Mouse (Mus musculus) liver, embryonic 14.5 days (tissue): ENCODE results near the gene Chtf18. TPM values are rescaled to one million over a fixed set of nuclear protein-coding genes. Genes with fewer than 3 reads are reported as not detected.

Source experiments
- ATAC-seq: fragments of 200-750 bp; cut with Nextera tagmentation; 2 replicates; pipeline ENCODE4 v1.8.0; 2017; ENCODE audit warnings: moderate number of reproducible peaks, mild to moderate bottlenecking, moderate library complexity; ENCODE audit not compliant: insufficient read depth
- DNase-seq, 3 experiments: peaks; one replicate each; pipeline ENCODE4 v3.0.0-alpha.2; 2012 to 2013; ENCODE audit warnings: low read depth in 3 of 3, low spot score in 3 of 3
- H3K27ac ChIP-seq: fragments of 300-500 bp; sonication (generic); 2 replicates; pipeline ENCODE4 v1.5.1; 2014; ENCODE audit warnings: moderate library complexity, mild to moderate bottlenecking, control low read depth, inconsistent platforms
- H3K27me3 ChIP-seq: fragments of 300-500 bp; sonication (generic); 2 replicates; pipeline ENCODE4 v1.6.1; 2014; ENCODE audit warnings: mild to moderate bottlenecking, low read length, moderate library complexity; ENCODE audit not compliant: control insufficient read depth, insufficient read depth
- H3K36me3 ChIP-seq: fragments of 300-500 bp; sonication (generic); replicated peaks from 2 replicates; pipeline ENCODE4 v1.6.1; 2014; ENCODE audit warnings: low read depth; ENCODE audit not compliant: control insufficient read depth, insufficient read depth
- H3K4me1 ChIP-seq, 2 experiments: fragments of 200-500 bp in 1 of 2; fragments of 300-500 bp in 1 of 2; sonication (generic) in 1 of 2; replicated peaks; 2 replicates each; pipeline ENCODE4 v1.6.1; 2012 to 2014; ENCODE audit warnings: antibody characterized with exemption in 1 of 2, inconsistent platforms in 1 of 2, low read length in 1 of 2; ENCODE audit not compliant: control insufficient read depth in 2 of 2, insufficient read depth in 2 of 2
- H3K4me2 ChIP-seq: fragments of 300-500 bp; sonication (generic); 2 replicates; pipeline ENCODE4 v1.6.1; 2014; ENCODE audit warnings: low read depth, mild to moderate bottlenecking, control low read depth, moderate library complexity
- H3K4me3 ChIP-seq, 2 experiments: fragments of 200-500 bp in 1 of 2; fragments of 300-500 bp in 1 of 2; sonication (generic) in 1 of 2; 2 replicates each; pipeline ENCODE4 v1.5.1; 2012 to 2014; ENCODE audit warnings: low read depth in 2 of 2, low read length in 2 of 2, mild to moderate bottlenecking in 2 of 2, control low read depth in 1 of 2, inconsistent platforms in 1 of 2, moderate library complexity in 1 of 2; ENCODE audit not compliant: insufficient read depth in 1 of 2
- H3K9ac ChIP-seq: fragments of 300-500 bp; sonication (generic); replicated peaks from 2 replicates; pipeline ENCODE4 v1.6.1; 2014; ENCODE audit warnings: mild to moderate bottlenecking, control low read depth, moderate library complexity
- H3K9me3 ChIP-seq: fragments of 300-500 bp; sonication (generic); 2 replicates; pipeline ENCODE4 v1.6.1; 2016; ENCODE audit warnings: low read length, mixed read lengths; ENCODE audit not compliant: control insufficient read depth
- CTCF ChIP-seq: IDR thresholded peaks from 2 replicates; pipeline ENCODE4 v1.5.1; 2016; ENCODE audit warnings: antibody characterized with exemption, low read depth, control low read depth
- EP300 ChIP-seq: IDR thresholded peaks from 2 replicates; pipeline ENCODE4 v1.6.1; 2016; ENCODE audit warnings: antibody characterized with exemption, low read depth
- WGBS: fragments of 180-500 bp; shearing (Covaris S2); extraction: QIAGEN DNeasy Blood & Tissue Kit; methylation state at CpG from one replicate; pipeline ENCODE4 v1.1.7; 2014; ENCODE audit not compliant: insufficient replicate concordance; 5-methylcytosine and 5-hydroxymethylcytosine counted together
- polyA plus RNA-seq, 2 experiments: library from polyadenylated mRNA; depleted of rRNA in 1 of 2; stranded (reverse) in 1 of 2; unstranded in 1 of 2; fragments of >200 nt; fragmentation: Nextera tagmentation in 1 of 2; extraction: Ambion mirVana in 1 of 2; gene quantifications; 2 replicates each; pipeline versions ENCODE4 v1.2.1 to v1.2.3; 2012 to 2014

Chtf18 gene
- polyA plus RNA-seq, 2 experiments: 12.4 to 19.6 TPM

GRCm38 (mm10) chr17:25696263-25696662 is 31.0 kb downstream of the Chtf18 start:
- no peaks in the 10 kb centered on the region for H3K36me3 ChIP-seq
- no peak for DNase-seq
- no peaks in the 10 kb centered on the region for H3K9me3 ChIP-seq
- H3K4me2 ChIP-seq: no peak overlapping the region
- no peaks in the 10 kb centered on the region for H3K4me1 ChIP-seq
- H3K9ac ChIP-seq: no peak overlapping the region
- no peaks in the 10 kb centered on the region for H3K27me3 ChIP-seq
- no peak for ATAC-seq
- H3K27ac ChIP-seq: no peak overlapping the region
- no peak for TF ChIP-seq EP300
- TF ChIP-seq CTCF: no peak
- no peak overlapping the region for H3K4me3 ChIP-seq
- 39% methylated on average over 1 of the region's 1 CpGs for WGBS

GRCm38 (mm10) chr17:25688922-25689321 is 38.3 kb downstream of the Chtf18 start:
- H3K27ac ChIP-seq: no peak overlapping the region
- no peak for TF ChIP-seq CTCF
- no peak for TF ChIP-seq EP300
- no peak for ATAC-seq

GRCm38 (mm10) chr17:25686323-25686722 is 40.9 kb downstream of the Chtf18 start:
- Histone ChIP-seq H3K9me3 (no peaks in the 10 kb centered on the region), H3K27ac (no peak overlapping the region), H3K4me3 (no peak overlapping the region), H3K27me3 (no peaks in the 10 kb centered on the region), H3K4me2 (no peak overlapping the region), H3K9ac (no peak overlapping the region), H3K4me1 (no peaks in the 10 kb centered on the region), H3K36me3 (no peaks in the 10 kb centered on the region)
- no peak for ATAC-seq
- WGBS: 28% methylated on average over 7 of the region's 7 CpGs
- TF ChIP-seq EP300: no peak
- peak; percentile 49; the same call in 1 of the 2 replicates for TF ChIP-seq CTCF
- DNase-seq: no peak

More at GRCm38 (mm10) chr17:25688922-25689321, 38.3 kb downstream of the Chtf18 start:
- no peaks in the 10 kb centered on the region for H3K4me1 ChIP-seq
- H3K9me3 ChIP-seq: no peaks in the 10 kb centered on the region
- no peaks in the 10 kb centered on the region for H3K36me3 ChIP-seq
- no peak for DNase-seq
- H3K4me3 ChIP-seq: no peak overlapping the region
- H3K9ac ChIP-seq: no peak overlapping the region
- 56% methylated on average over 4 of the region's 4 CpGs for WGBS
- H3K4me2 ChIP-seq: no peak overlapping the region
- H3K27me3 ChIP-seq: no peaks in the 10 kb centered on the region

- H3K36me3 ChIP-seq: no peaks in the 10 kb centered on the region
- WGBS: 39% methylated on average over 4 of the region's 4 CpGs
- H3K4me3 ChIP-seq: no peak overlapping the region
- ATAC-seq: no peak
- H3K4me2 ChIP-seq: no peak overlapping the region
- H3K4me1 ChIP-seq: no peaks in the 10 kb centered on the region
- TF ChIP-seq CTCF: no peak
- no peak for TF ChIP-seq EP300
- H3K9me3 ChIP-seq: no peaks in the 10 kb centered on the region
- H3K27ac ChIP-seq: no peak overlapping the region
- no peak overlapping the region for H3K9ac ChIP-seq
- no peak for DNase-seq
- H3K27me3 ChIP-seq: no peaks in the 10 kb centered on the region
Measured at GRCm38 (mm10) chr17:25681636-25682035, 45.6 kb downstream of the Chtf18 start.

GRCm38 (mm10) chr17:25679818-25680217 is 47.4 kb downstream of the Chtf18 start:
- Histone ChIP-seq H3K36me3 (no peaks in the 10 kb centered on the region), H3K9ac (no peak overlapping the region), H3K4me2 (no peak overlapping the region), H3K27me3 (no peaks in the 10 kb centered on the region), H3K4me1 (no peaks in the 10 kb centered on the region), H3K4me3 (no peak overlapping the region), H3K9me3 (no peaks in the 10 kb centered on the region), H3K27ac (no peak overlapping the region)
- ATAC-seq: no peak
- 12% methylated on average over 5 of the region's 5 CpGs for WGBS
- no peak for DNase-seq
- no peak for TF ChIP-seq EP300
- no peak for TF ChIP-seq CTCF
